Mouse (Mus musculus) intestine, postnatal 0 days (tissue): ENCODE measurements at regions not wholly inside any gene's neighbourhood (a gene's known extent, or its start where the extent isn't known, plus 50 kb on each side); places are given as distances from the start of the nearest gene placed in this dataset.
"Not testable (repeated sequence)": the region's sequence is repeated elsewhere in the genome, so short reads cannot be mapped to it uniquely, and the experiment has no call there.

Experiments used
- ATAC-seq: fragments of 200-750 bp; cut with Nextera tagmentation; 2 replicates; pipeline ENCODE4 v1.8.0; 2017; ENCODE audit warnings: mild to moderate bottlenecking, moderate TSS enrichment, moderate library complexity
- H3K27ac ChIP-seq: fragments of 300-500 bp; sonication (generic); 2 replicates; pipeline ENCODE4 v1.5.1; 2014; ENCODE audit warnings: mild to moderate bottlenecking, low read depth, low read length, moderate library complexity
- H3K27me3 ChIP-seq: fragments of 300-500 bp; sonication (generic); replicated peaks from 2 replicates; pipeline ENCODE4 v1.6.1; 2014; ENCODE audit warnings: low read length, mixed read lengths; ENCODE audit not compliant: control insufficient read depth, insufficient read depth
- H3K36me3 ChIP-seq: fragments of 300-500 bp; sonication (generic); 2 replicates; pipeline ENCODE4 v1.6.1; 2014; ENCODE audit warnings: mild to moderate bottlenecking, moderate library complexity; ENCODE audit not compliant: control insufficient read depth, insufficient read depth
- H3K4me1 ChIP-seq: fragments of 300-500 bp; sonication (generic); replicated peaks from 2 replicates; pipeline ENCODE4 v1.6.1; 2014; ENCODE audit warnings: antibody characterized with exemption, low read length, mixed read lengths; ENCODE audit not compliant: control insufficient read depth, insufficient read depth
- H3K4me2 ChIP-seq: fragments of 300-500 bp; sonication (generic); replicated peaks from 2 replicates; pipeline ENCODE4 v1.6.1; 2014; ENCODE audit warnings: low read depth, mild to moderate bottlenecking, moderate library complexity
- H3K4me3 ChIP-seq: fragments of 300-500 bp; sonication (generic); 2 replicates; pipeline ENCODE4 v1.5.1; 2014; ENCODE audit warnings: low read depth, low read length
- H3K9ac ChIP-seq: fragments of 300-500 bp; sonication (generic); 2 replicates; pipeline ENCODE4 v1.6.1; 2014; ENCODE audit warnings: mild to moderate bottlenecking, low read depth, low read length
- H3K9me3 ChIP-seq: fragments of 300-500 bp; sonication (generic); 2 replicates; pipeline ENCODE4 v1.6.1; 2016; ENCODE audit warnings: mixed run types; ENCODE audit not compliant: control insufficient read depth
- CTCF ChIP-seq: sonication (generic); IDR thresholded peaks from 2 replicates; pipeline ENCODE4 v1.5.1; 2016; ENCODE audit warnings: low read depth, mild to moderate bottlenecking, control low read depth, antibody characterized with exemption, moderate library complexity
- WGBS: fragments of 180-500 bp; shearing (Covaris S2); extraction: QIAGEN DNeasy Blood & Tissue Kit; methylation state at CpG from one replicate; pipeline ENCODE4 v1.1.7; 2014; 5-methylcytosine and 5-hydroxymethylcytosine counted together

GRCm38 (mm10) chr15:96799228-96799627 lies 99.7 kb upstream of the Slc38a2 start:
- WGBS, result 56% methylated on average over 12 of the region's 12 CpGs
- H3K27ac ChIP-seq, result no peak overlapping the region
- no peaks in the 10 kb centered on the region for H3K27me3 ChIP-seq
- H3K4me2 ChIP-seq, result no peak overlapping the region
- H3K9me3 ChIP-seq, result no peaks in the 10 kb centered on the region
- H3K4me3 ChIP-seq, result no peak overlapping the region
- ATAC-seq, result no peak
- peaks cover 5% of the 10 kb centered on the region; the same call in 1 of the 2 replicates for H3K4me1 ChIP-seq
- TF ChIP-seq CTCF, result no peak
- H3K9ac ChIP-seq, result no peak overlapping the region
- H3K36me3 ChIP-seq, result no peaks in the 10 kb centered on the region

GRCm38 (mm10) chr15:96797615-96798270 lies 98.2 kb upstream of the Slc38a2 start:
- H3K36me3 ChIP-seq, result no peaks in the 10 kb centered on the region
- ATAC-seq, result no peak
- no peaks in the 10 kb centered on the region for H3K9me3 ChIP-seq
- no peaks in the 10 kb centered on the region for H3K27me3 ChIP-seq
- H3K4me2 ChIP-seq, result no peak overlapping the region
- H3K4me3 ChIP-seq, result no peak overlapping the region
- no peak for TF ChIP-seq CTCF
- WGBS, result 54% methylated on average over 4 of the region's 4 CpGs
- H3K4me1 ChIP-seq, result peaks cover 4% of the 10 kb centered on the region; the same call in 1 of the 2 replicates
- no peak overlapping the region for H3K27ac ChIP-seq
- no peak overlapping the region for H3K9ac ChIP-seq

- Histone ChIP-seq H3K4me1 (no peaks in the 10 kb centered on the region), H3K9me3 (no peaks in the 10 kb centered on the region), H3K4me3 (no peak overlapping the region), H3K36me3 (no peaks in the 10 kb centered on the region), H3K27ac (no peak overlapping the region), H3K4me2 (no peak overlapping the region), H3K27me3 (no peaks in the 10 kb centered on the region), H3K9ac (no peak overlapping the region)
- TF ChIP-seq CTCF, result no peak
- 94% methylated on average over 6 of the region's 6 CpGs for WGBS
- ATAC-seq, result no peak
Observed at GRCm38 (mm10) chr15:96794177-96794719, 94.7 kb upstream of the Slc38a2 start.

- TF ChIP-seq CTCF, result no peak
- WGBS, result 96% methylated on average over 15 of the region's 15 CpGs
- no peak overlapping the region for H3K27ac ChIP-seq
- H3K4me2 ChIP-seq, result no peak overlapping the region
- no peaks in the 10 kb centered on the region for H3K36me3 ChIP-seq
- H3K27me3 ChIP-seq, result no peaks in the 10 kb centered on the region
- no peak overlapping the region for H3K4me3 ChIP-seq
- no peaks in the 10 kb centered on the region for H3K4me1 ChIP-seq
- no peak overlapping the region for H3K9ac ChIP-seq
- H3K9me3 ChIP-seq, result no peaks in the 10 kb centered on the region
- ATAC-seq, result no peak
Observed at GRCm38 (mm10) chr15:96793251-96793650, 93.7 kb upstream of the Slc38a2 start.

- no peaks in the 10 kb centered on the region for H3K4me1 ChIP-seq
- no peak overlapping the region for H3K9ac ChIP-seq
- H3K4me3 ChIP-seq, result no peak overlapping the region
- 62% methylated on average over 6 of the region's 6 CpGs for WGBS
- TF ChIP-seq CTCF, result no peak
- H3K9me3 ChIP-seq, result no peaks in the 10 kb centered on the region
- H3K4me2 ChIP-seq, result no peak overlapping the region
- H3K36me3 ChIP-seq, result no peaks in the 10 kb centered on the region
- ATAC-seq, result no peak
- no peaks in the 10 kb centered on the region for H3K27me3 ChIP-seq
- H3K27ac ChIP-seq, result no peak overlapping the region
Observed at GRCm38 (mm10) chr15:96791306-96791705, 91.8 kb upstream of the Slc38a2 start.

- H3K4me3 ChIP-seq, ATAC-seq, H3K9me3 ChIP-seq, H3K9ac ChIP-seq, H3K4me2 ChIP-seq, H3K27ac ChIP-seq, H3K4me1 ChIP-seq, H3K27me3 ChIP-seq, H3K36me3 ChIP-seq: not testable (repeated sequence)
- WGBS, result 90% methylated on average over 2 of the region's 2 CpGs
Observed at GRCm38 (mm10) chr15:96787921-96788320, 88.4 kb upstream of the Slc38a2 start.
